In the genomic region with DNA sequence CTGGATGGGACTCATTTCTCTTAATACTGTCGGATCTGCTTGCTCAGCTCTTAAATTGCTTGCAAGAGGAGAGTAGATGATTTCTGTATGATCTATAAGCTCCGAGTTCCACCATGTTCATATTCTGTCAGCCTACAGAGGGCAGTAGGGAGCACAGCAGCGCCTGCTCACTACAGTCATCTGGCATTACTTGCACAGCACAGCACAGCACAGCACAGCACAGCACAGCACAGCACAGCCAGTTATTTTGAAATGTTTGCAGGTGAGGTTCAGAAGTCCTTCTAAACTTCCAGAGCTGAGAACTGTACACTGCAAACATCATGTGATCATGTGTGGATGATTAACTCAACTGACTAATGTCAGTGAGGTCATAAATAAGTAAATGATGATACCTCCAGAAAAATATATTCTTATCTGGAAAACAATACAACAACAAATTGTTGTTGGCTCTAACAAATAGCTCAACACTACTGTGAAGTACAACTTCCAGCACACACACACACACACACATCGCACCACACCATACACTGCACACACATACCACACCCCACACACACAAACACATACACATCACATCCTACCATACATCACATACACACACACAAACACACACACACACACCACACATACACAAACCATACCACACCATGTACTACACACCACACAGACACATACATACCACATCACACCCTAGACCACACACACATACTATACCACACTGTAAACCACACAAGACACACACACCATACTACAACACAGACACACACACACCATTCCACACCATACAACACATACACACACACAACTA, we compare ENCODE assay signal across 8 mouse cellular contexts. TPM values are rescaled to one million over a fixed set of nuclear protein-coding genes. Genes with fewer than 3 reads are reported as not detected.
A peak's percentile ranks its signal among the peaks of the same experiment; 100 is the strongest.
DNase-seq lines count a peak whose midpoint lies in the region; ATAC-seq lines count a peak whose summit lies in the region.

No protein-coding gene starts in this region.

- ATAC-seq in heart, embryonic 11.5 days (replicated peaks; ENCODE audit: insufficient number of reproducible peaks, low FRiP score, low TSS enrichment): no peak; the same call in 1 of the 2 replicates
- peak; percentile 74 for ATAC-seq in erythroblast, adult 5-6 weeks (replicated peaks; ENCODE audit: low FRiP score, poor library complexity, severe bottlenecking)
- ATAC-seq in hindbrain, embryonic 13.5 days (ENCODE audit: low FRiP score): peak; percentile 49; the same call in 1 of the 2 replicates

- intact Hi-C loops in left cerebral cortex, postnatal 25 days (cut with DNase I): loop anchor here (5.0 to 10.0 kb wide), 4 partner anchors 291 to 794 kb away; no protein-coding TSS in a partner anchor

- no peaks in the 10 kb centered on the region for H3K36me3 ChIP-seq in heart, embryonic 11.5 days (ENCODE audit: control insufficient read depth, insufficient read depth, low read length)
- H3K36me3 ChIP-seq in hindbrain, embryonic 13.5 days: no peaks in the 10 kb centered on the region
- H3K36me3 ChIP-seq in midbrain, embryonic 10.5 days: no peaks in the 10 kb centered on the region

- peak; percentile 11 for DNase-seq in heart, adult 8-10 months (ENCODE audit: low spot score)
- DNase-seq in brain, adult 2 months (ENCODE audit: low read depth, low spot score): peak; percentile 72
- peak; percentile 37 to 65 for DNase-seq in left cerebral cortex, postnatal 25 days (ENCODE audit: low spot score in 2 of 2)
- peak; percentile 54 for DNase-seq in midbrain, embryonic 10.5 days (ENCODE audit: low spot score)
- DNase-seq in spleen, postnatal 10 days (ENCODE audit: low spot score in 2 of 2): peak; percentile 13 to 61

- H3K27me3 ChIP-seq in heart, embryonic 11.5 days (ENCODE audit: control insufficient read depth, insufficient read depth, low read length): no peaks in the 10 kb centered on the region
- H3K27me3 ChIP-seq in hindbrain, embryonic 13.5 days: no peaks in the 10 kb centered on the region
- H3K27me3 ChIP-seq in midbrain, embryonic 10.5 days (ENCODE audit: low read depth, poor library complexity, severe bottlenecking): no peaks in the 10 kb centered on the region

- H3K4me3 ChIP-seq in heart, embryonic 11.5 days (ENCODE audit: low read depth, low read length): no peak overlapping the region
- H3K4me3 ChIP-seq in hindbrain, embryonic 13.5 days: no peak overlapping the region
- H3K4me3 ChIP-seq in midbrain, embryonic 10.5 days: no peak overlapping the region

- H3K27ac ChIP-seq in heart, embryonic 11.5 days (ENCODE audit: low read depth, low read length): no peak overlapping the region
- H3K27ac ChIP-seq in hindbrain, embryonic 13.5 days: no peak overlapping the region
- H3K27ac ChIP-seq in midbrain, embryonic 10.5 days (replicated peaks): no peak overlapping the region

- WGBS in heart, embryonic 11.5 days (ENCODE audit: insufficient replicate concordance): 45% methylated on average over 4 of the region's 4 CpGs
- WGBS in hindbrain, embryonic 13.5 days: 60% methylated on average over 4 of the region's 4 CpGs
- WGBS in midbrain, embryonic 10.5 days: 53% methylated on average over 4 of the region's 4 CpGs

- H3K9me3 ChIP-seq in heart, embryonic 11.5 days (replicated peaks; ENCODE audit: control insufficient read depth, low read length): no peaks in the 10 kb centered on the region
- H3K9me3 ChIP-seq in hindbrain, embryonic 13.5 days: no peaks in the 10 kb centered on the region
- no peaks in the 10 kb centered on the region for H3K9me3 ChIP-seq in midbrain, embryonic 10.5 days (replicated peaks)

- no peak overlapping the region for H3K4me2 ChIP-seq in heart, embryonic 11.5 days
- no peak overlapping the region for H3K4me2 ChIP-seq in hindbrain, embryonic 13.5 days

- H3K9ac ChIP-seq in heart, embryonic 11.5 days (ENCODE audit: low read depth, low read length): no peak overlapping the region
- no peak overlapping the region for H3K9ac ChIP-seq in hindbrain, embryonic 13.5 days

- H3K4me1 ChIP-seq in heart, embryonic 11.5 days (ENCODE audit: control insufficient read depth, insufficient read depth, low read length): no peaks in the 10 kb centered on the region
- no peaks in the 10 kb centered on the region for H3K4me1 ChIP-seq in hindbrain, embryonic 13.5 days (replicated peaks)
- H3K4me1 ChIP-seq in midbrain, embryonic 10.5 days: no peaks in the 10 kb centered on the region

RNA-seq across cellular contexts. Expression of gene 5730522E02Rik, which starts 9.4 kb away (rescaled TPM):
- not detected for total RNA-seq in heart, adult 8-10 months (2022)
- 1.3 and 1.7 TPM in 2 replicates for polyA plus RNA-seq in heart, embryonic 11.5 days (2014; fragmentation: Nextera tagmentation; extraction: Ambion mirVana)
- total RNA-seq in erythroblast, adult 5-6 weeks (2015; ENCODE audit: low replicate concordance): not detected in 2 replicates
- total RNA-seq in erythroblast, adult 5-6 weeks (2017; ENCODE audit: low replicate concordance): not detected in 2 replicates
- polyA plus RNA-seq in hindbrain, embryonic 13.5 days (2015; fragmentation: Nextera tagmentation; extraction: Ambion mirVana): 14.9 and 15.7 TPM in 2 replicates
- total RNA-seq in left cerebral cortex, postnatal 25 days (2021): 10 to 100 TPM; 12.4 to 13.0 TPM
- 4.0 and 4.3 TPM in 2 replicates for polyA plus RNA-seq in midbrain, embryonic 10.5 days (2016; fragmentation: Nextera tagmentation; extraction: Ambion mirVana)

Comparison
In these comparisons a context has a peak if more than half of its experiments do, and no peak if none do; other contexts are left out.
1. DNase-seq: peak in every context shown above with its lines; median percentile 72 in brain, adult 2 months; 54 in midbrain, embryonic 10.5 days; 51 in left cerebral cortex, postnatal 25 days; 37 in spleen, postnatal 10 days; 11 in heart, adult 8-10 months.
2. RNA of gene 5730522E02Rik, which starts 9.4 kb away (total RNA-seq): 12.4 to 13.0 TPM in left cerebral cortex, postnatal 25 days; not detected in heart, adult 8-10 months and not detected in erythroblast, adult 5-6 weeks; every median in the first group is over 10 times any median in the second.